Comparison of ENCODE assay signal across 8 mouse cellular contexts in genomic region chr14:120330454-120330853, GRCm38 (mm10). TPM values are rescaled to one million over a fixed set of nuclear protein-coding genes. Genes with fewer than 3 reads are reported as not detected.
DNase-seq lines count a peak whose midpoint lies in the region; ATAC-seq and TF ChIP-seq lines count a peak whose summit lies in the region.
"Had no signal": no experiment of that assay in that cellular context is flagged by ENCODE, and none has a peak within 500 bp of the region (broad histone marks: within the 10 kb centered on the region; RNA-seq: fewer than 3 reads in every experiment).

No protein-coding gene starts in this region.

- H3K4me2 ChIP-seq in hindbrain, embryonic 15.5 days, result no peak overlapping the region
- no peak overlapping the region for H3K4me2 ChIP-seq in hindbrain, embryonic 14.5 days (replicated peaks)
- no peak overlapping the region for H3K4me2 ChIP-seq in intestine, embryonic 16.5 days (ENCODE audit: low read depth, low read length)
- H3K4me2 ChIP-seq: neural tube, embryonic 12.5 days had no signal

- no peak overlapping the region for H3K9ac ChIP-seq in hindbrain, embryonic 15.5 days
- no peak overlapping the region for H3K9ac ChIP-seq in hindbrain, embryonic 14.5 days
- H3K9ac ChIP-seq in intestine, embryonic 16.5 days (ENCODE audit: low read depth, low read length), result no peak overlapping the region
- H3K9ac ChIP-seq: neural tube, embryonic 12.5 days had no signal

- WGBS in hindbrain, embryonic 15.5 days, result 62% methylated on average over 12 of the region's 12 CpGs
- 68% methylated on average over 12 of the region's 12 CpGs for WGBS in hindbrain, embryonic 14.5 days
- WGBS in intestine, embryonic 16.5 days, result 71% methylated on average over 12 of the region's 12 CpGs

- no peaks in the 10 kb centered on the region for H3K27me3 ChIP-seq in hindbrain, embryonic 15.5 days
- H3K27me3 ChIP-seq in hindbrain, embryonic 14.5 days (ENCODE audit: control insufficient read depth, insufficient read depth, low read length), result no peaks in the 10 kb centered on the region
- no peaks in the 10 kb centered on the region for H3K27me3 ChIP-seq in intestine, embryonic 16.5 days (replicated peaks; ENCODE audit: control insufficient read depth, insufficient read depth, low read length)
- H3K27me3 ChIP-seq: neural tube, embryonic 12.5 days had no signal

- H3K36me3 ChIP-seq in hindbrain, embryonic 15.5 days, result no peaks in the 10 kb centered on the region
- H3K36me3 ChIP-seq in hindbrain, embryonic 14.5 days (replicated peaks; ENCODE audit: control insufficient read depth, insufficient read depth), result no peaks in the 10 kb centered on the region
- H3K36me3 ChIP-seq in intestine, embryonic 16.5 days (ENCODE audit: control insufficient read depth, insufficient read depth, low read length), result no peaks in the 10 kb centered on the region; the same call in 1 of the 2 replicates
- H3K36me3 ChIP-seq: neural tube, embryonic 12.5 days had no signal

- peak; percentile 31; the same call in 1 of the 2 replicates for ATAC-seq in hindbrain, embryonic 15.5 days (ENCODE audit: low FRiP score, low read depth)
- no peak for ATAC-seq in hindbrain, embryonic 14.5 days (ENCODE audit: low FRiP score)
- ATAC-seq in intestine, embryonic 16.5 days, result no peak

- H3K4me1 ChIP-seq in hindbrain, embryonic 15.5 days (replicated peaks), result peaks cover 11% of the 10 kb centered on the region
- 0 out of 2 replicates have a peak, but pooled peaks cover 3% of the 10 kb centered on the region for H3K4me1 ChIP-seq in hindbrain, embryonic 14.5 days (replicated peaks; ENCODE audit: control insufficient read depth, insufficient read depth, low read length)
- H3K4me1 ChIP-seq in intestine, embryonic 16.5 days (ENCODE audit: control insufficient read depth, insufficient read depth, low read length), result peaks cover 8% of the 10 kb centered on the region; the same call in 1 of the 2 replicates

- no peak for TF ChIP-seq CTCF in left cerebral cortex, adult 2 months (IDR thresholded peaks at IDR 0.05)

- no peaks in the 10 kb centered on the region for H3K9me3 ChIP-seq in hindbrain, embryonic 15.5 days
- H3K9me3 ChIP-seq in hindbrain, embryonic 14.5 days (ENCODE audit: control insufficient read depth, low read length), result no peaks in the 10 kb centered on the region
- no peaks in the 10 kb centered on the region for H3K9me3 ChIP-seq in intestine, embryonic 16.5 days (ENCODE audit: control insufficient read depth, low read length)
- H3K9me3 ChIP-seq: neural tube, embryonic 12.5 days had no signal

- no peak overlapping the region for H3K4me3 ChIP-seq in hindbrain, embryonic 15.5 days
- H3K4me3 ChIP-seq in hindbrain, embryonic 14.5 days (replicated peaks; ENCODE audit: low read length), result no peak overlapping the region
- no peak overlapping the region for H3K4me3 ChIP-seq in left cerebral cortex, adult 2 months
- no peak overlapping the region for H3K4me3 ChIP-seq in intestine, embryonic 16.5 days (ENCODE audit: low read length)
- H3K4me3 ChIP-seq: neural tube, embryonic 12.5 days had no signal

- intact Hi-C loops in left cerebral cortex, adult 2 months (cut with DNase I), result no loop called here

- H3K27ac ChIP-seq in hindbrain, embryonic 15.5 days (replicated peaks), result no peak overlapping the region
- H3K27ac ChIP-seq in hindbrain, embryonic 14.5 days, result no peak overlapping the region
- peak overlapping the region; percentile 24 for H3K27ac ChIP-seq in left cerebral cortex, adult 2 months
- no peak overlapping the region for H3K27ac ChIP-seq in intestine, embryonic 16.5 days (ENCODE audit: low read length)
- H3K27ac ChIP-seq: neural tube, embryonic 12.5 days had no signal

- DNase-seq in hindbrain, embryonic 14.5 days (ENCODE audit: low spot score), result no peak
- DNase-seq in Muller cell, postnatal 12 days (ENCODE audit: inconsistent ontology term), result peak; percentile 87
- peak; percentile 61 for DNase-seq in cerebellum, adult 11 months
- DNase-seq in left cerebral cortex, adult 2 months (ENCODE audit: extremely low spot score in 1 of 2, low spot score in 2 of 2), result no peak
- no peak for DNase-seq in adrenal gland, postnatal 10 days

RNA-seq across cellular contexts. Expression of gene Mbnl2, which starts 55.0 kb away (rescaled TPM):
- 25.5 and 26.4 TPM in 2 replicates for polyA plus RNA-seq in hindbrain, embryonic 15.5 days (2015; fragmentation: Nextera tagmentation; extraction: Ambion mirVana)
- 24.4 and 29.7 TPM in 2 replicates for polyA plus RNA-seq in hindbrain, embryonic 14.5 days (2014; fragmentation: Nextera tagmentation; extraction: Ambion mirVana)
- 100 to 1,000 TPM; 248 to 251 TPM for total RNA-seq in left cerebral cortex, adult 2 months (2021)
- total RNA-seq in adrenal gland, postnatal 10 days (2021), result 100 to 1,000 TPM; 182 to 201 TPM
- polyA plus RNA-seq in intestine, embryonic 16.5 days (2015; fragmentation: Nextera tagmentation; extraction: Ambion mirVana), result 114 and 127 TPM in 2 replicates

Comparison
In these comparisons a context has a peak if more than half of its experiments do, and no peak if none do; other contexts are left out.
1. DNase-seq: peak in Muller cell, postnatal 12 days (single experiment) and cerebellum, adult 11 months (single experiment); none in hindbrain, embryonic 14.5 days (single experiment), left cerebral cortex, adult 2 months (0 of 2) and adrenal gland, postnatal 10 days (single experiment).